ENCODE assay signal across 10 mouse cellular contexts in genomic region chr11:51502431-51502851, GRCm38 (mm10).
DNase-seq lines count a peak whose midpoint lies in the region; ATAC-seq and TF ChIP-seq lines count a peak whose summit lies in the region.
"Had no signal": no experiment of that assay in that cellular context is flagged by ENCODE, and none has a peak within 500 bp of the region (broad histone marks: within the 10 kb centered on the region; RNA-seq: fewer than 3 reads in every experiment).

No protein-coding gene starts in this region.

- peak; percentile 67 for DNase-seq in brain, embryonic 14.5 days (ENCODE audit: low read depth)
- DNase-seq in kidney, postnatal 14 days: peak; percentile 26
- peak; percentile 76 for DNase-seq in lung, postnatal 0 days (ENCODE audit: low spot score)
- no peak for DNase-seq in testis, postnatal 14 days (ENCODE audit: low spot score)
- DNase-seq in cerebellum, adult 11-12 months: no peak

- no peak overlapping the region for H3K4me3 ChIP-seq in forebrain, embryonic 15.5 days
- no peak overlapping the region for H3K4me3 ChIP-seq in forebrain, embryonic 12.5 days (replicated peaks)
- H3K4me3 ChIP-seq in lung, postnatal 0 days (ENCODE audit: low read depth, low read length): no peak overlapping the region
- H3K4me3 ChIP-seq: erythroblast, embryonic 14.5 days; heart, embryonic 15.5 days had no signal

- TF ChIP-seq POLR2A in brain, embryonic 14.5 days (IDR thresholded peaks at IDR 0.05; ENCODE audit: borderline replicate concordance, extremely low read depth, insufficient read depth, insufficient read length, poor library complexity, severe bottlenecking): no peak

- H3K27ac ChIP-seq in forebrain, embryonic 15.5 days (replicated peaks): no peak overlapping the region
- no peak overlapping the region for H3K27ac ChIP-seq in forebrain, embryonic 12.5 days
- no peak overlapping the region for H3K27ac ChIP-seq in lung, postnatal 0 days (ENCODE audit: low read length)
- H3K27ac ChIP-seq: heart, embryonic 15.5 days had no signal

- peak; percentile 80 for ATAC-seq in forebrain, embryonic 15.5 days (replicated peaks)
- no peak for ATAC-seq in forebrain, embryonic 12.5 days (ENCODE audit: low FRiP score)
- ATAC-seq in lung, postnatal 0 days: peak; percentile 59
- ATAC-seq in erythroid progenitor cell, adult 5-6 weeks (replicated peaks; ENCODE audit: low FRiP score, poor library complexity, severe bottlenecking): no peak

- H3K4me1 ChIP-seq in forebrain, embryonic 15.5 days: peaks cover 9% of the 10 kb centered on the region
- H3K4me1 ChIP-seq in forebrain, embryonic 12.5 days: no peaks in the 10 kb centered on the region
- H3K4me1 ChIP-seq in lung, postnatal 0 days (ENCODE audit: insufficient read depth, low read depth, low read length): no peaks in the 10 kb centered on the region

- H3K4me2 ChIP-seq in forebrain, embryonic 15.5 days (replicated peaks): no peak overlapping the region
- H3K4me2 ChIP-seq in forebrain, embryonic 12.5 days: no peak overlapping the region
- no peak overlapping the region for H3K4me2 ChIP-seq in lung, postnatal 0 days (replicated peaks; ENCODE audit: low read depth, low read length)
- H3K4me2 ChIP-seq: heart, embryonic 15.5 days had no signal

- no peak for TF ChIP-seq EP300 in lung, postnatal 0 days (IDR thresholded peaks at IDR 0.05)

- 55% methylated on average over 10 of the region's 10 CpGs for WGBS in forebrain, embryonic 15.5 days
- 70% methylated on average over 10 of the region's 10 CpGs for WGBS in forebrain, embryonic 12.5 days
- 43% methylated on average over 10 of the region's 10 CpGs for WGBS in lung, postnatal 0 days

- H3K27me3 ChIP-seq in forebrain, embryonic 15.5 days: no peaks in the 10 kb centered on the region
- H3K27me3 ChIP-seq in forebrain, embryonic 12.5 days: no peaks in the 10 kb centered on the region
- H3K27me3 ChIP-seq in lung, postnatal 0 days (replicated peaks; ENCODE audit: insufficient read depth, low read length): no peaks in the 10 kb centered on the region

- H3K36me3 ChIP-seq in forebrain, embryonic 15.5 days: no peaks in the 10 kb centered on the region
- H3K36me3 ChIP-seq in forebrain, embryonic 12.5 days (replicated peaks): no peaks in the 10 kb centered on the region
- no peaks in the 10 kb centered on the region for H3K36me3 ChIP-seq in lung, postnatal 0 days (ENCODE audit: insufficient read depth, low read length)
- H3K36me3 ChIP-seq: heart, embryonic 15.5 days had no signal

- H3K9me3 ChIP-seq in forebrain, embryonic 15.5 days: no peaks in the 10 kb centered on the region
- H3K9me3 ChIP-seq in forebrain, embryonic 12.5 days: no peaks in the 10 kb centered on the region
- no peaks in the 10 kb centered on the region for H3K9me3 ChIP-seq in lung, postnatal 0 days (ENCODE audit: low read length)
- H3K9me3 ChIP-seq: heart, embryonic 15.5 days had no signal

- no peak for TF ChIP-seq CTCF in brain, embryonic 14.5 days (IDR thresholded peaks at IDR 0.05; ENCODE audit: borderline replicate concordance, extremely low read depth, insufficient read depth, insufficient read length)
- no peak for TF ChIP-seq CTCF in lung, postnatal 0 days (IDR thresholded peaks at IDR 0.05)

- no peak overlapping the region for H3K9ac ChIP-seq in forebrain, embryonic 15.5 days (replicated peaks)
- H3K9ac ChIP-seq in forebrain, embryonic 12.5 days: no peak overlapping the region
- H3K9ac ChIP-seq in lung, postnatal 0 days (replicated peaks; ENCODE audit: low read depth): no peak overlapping the region
- H3K9ac ChIP-seq: heart, embryonic 15.5 days had no signal

Comparison
In these comparisons a context has a peak if more than half of its experiments do, and no peak if none do; other contexts are left out.
1. ATAC-seq: peak in forebrain, embryonic 15.5 days (single experiment) and lung, postnatal 0 days (single experiment); none in forebrain, embryonic 12.5 days (single experiment) and erythroid progenitor cell, adult 5-6 weeks (single experiment).
2. DNase-seq: peak in brain, embryonic 14.5 days (single experiment), kidney, postnatal 14 days (single experiment) and lung, postnatal 0 days (single experiment); none in testis, postnatal 14 days (single experiment) and cerebellum, adult 11-12 months (single experiment).